Mouse (Mus musculus) liver, embryonic 14.5 days (tissue): ENCODE measurements at regions not wholly inside any gene's neighbourhood (a gene's known extent, or its start where the extent isn't known, plus 50 kb on each side); places are given as distances from the start of the nearest gene placed in this dataset.
A peak's percentile ranks its signal among the peaks of the same experiment; 100 is the strongest.

Experiments used
- ATAC-seq: fragments of 200-750 bp; cut with Nextera tagmentation; 2 replicates; pipeline ENCODE4 v1.8.0; 2017; ENCODE audit warnings: moderate number of reproducible peaks, mild to moderate bottlenecking, moderate library complexity; ENCODE audit not compliant: insufficient read depth
- DNase-seq, 3 experiments: peaks; one replicate each; pipeline ENCODE4 v3.0.0-alpha.2; 2012 to 2013; ENCODE audit warnings: low read depth in 3 of 3, low spot score in 3 of 3
- H3K27ac ChIP-seq: fragments of 300-500 bp; sonication (generic); 2 replicates; pipeline ENCODE4 v1.5.1; 2014; ENCODE audit warnings: moderate library complexity, mild to moderate bottlenecking, control low read depth, inconsistent platforms
- H3K27me3 ChIP-seq: fragments of 300-500 bp; sonication (generic); 2 replicates; pipeline ENCODE4 v1.6.1; 2014; ENCODE audit warnings: mild to moderate bottlenecking, low read length, moderate library complexity; ENCODE audit not compliant: control insufficient read depth, insufficient read depth
- H3K36me3 ChIP-seq: fragments of 300-500 bp; sonication (generic); replicated peaks from 2 replicates; pipeline ENCODE4 v1.6.1; 2014; ENCODE audit warnings: low read depth; ENCODE audit not compliant: control insufficient read depth, insufficient read depth
- H3K4me1 ChIP-seq, 2 experiments: fragments of 200-500 bp in 1 of 2; fragments of 300-500 bp in 1 of 2; sonication (generic) in 1 of 2; replicated peaks; 2 replicates each; pipeline ENCODE4 v1.6.1; 2012 to 2014; ENCODE audit warnings: antibody characterized with exemption in 1 of 2, inconsistent platforms in 1 of 2, low read length in 1 of 2; ENCODE audit not compliant: control insufficient read depth in 2 of 2, insufficient read depth in 2 of 2
- H3K4me2 ChIP-seq: fragments of 300-500 bp; sonication (generic); 2 replicates; pipeline ENCODE4 v1.6.1; 2014; ENCODE audit warnings: low read depth, mild to moderate bottlenecking, control low read depth, moderate library complexity
- H3K4me3 ChIP-seq, 2 experiments: fragments of 200-500 bp in 1 of 2; fragments of 300-500 bp in 1 of 2; sonication (generic) in 1 of 2; 2 replicates each; pipeline ENCODE4 v1.5.1; 2012 to 2014; ENCODE audit warnings: low read depth in 2 of 2, low read length in 2 of 2, mild to moderate bottlenecking in 2 of 2, control low read depth in 1 of 2, inconsistent platforms in 1 of 2, moderate library complexity in 1 of 2; ENCODE audit not compliant: insufficient read depth in 1 of 2
- H3K9ac ChIP-seq: fragments of 300-500 bp; sonication (generic); replicated peaks from 2 replicates; pipeline ENCODE4 v1.6.1; 2014; ENCODE audit warnings: mild to moderate bottlenecking, control low read depth, moderate library complexity
- H3K9me3 ChIP-seq: fragments of 300-500 bp; sonication (generic); 2 replicates; pipeline ENCODE4 v1.6.1; 2016; ENCODE audit warnings: low read length, mixed read lengths; ENCODE audit not compliant: control insufficient read depth
- CTCF ChIP-seq: IDR thresholded peaks from 2 replicates; pipeline ENCODE4 v1.5.1; 2016; ENCODE audit warnings: antibody characterized with exemption, low read depth, control low read depth
- EP300 ChIP-seq: IDR thresholded peaks from 2 replicates; pipeline ENCODE4 v1.6.1; 2016; ENCODE audit warnings: antibody characterized with exemption, low read depth
- WGBS: fragments of 180-500 bp; shearing (Covaris S2); extraction: QIAGEN DNeasy Blood & Tissue Kit; methylation state at CpG from one replicate; pipeline ENCODE4 v1.1.7; 2014; ENCODE audit not compliant: insufficient replicate concordance; 5-methylcytosine and 5-hydroxymethylcytosine counted together

- H3K27ac ChIP-seq: no peak overlapping the region
- DNase-seq: no peak
- 38% methylated on average over 2 of the region's 2 CpGs for WGBS
Measured at GRCm38 (mm10) chr9:117956691-117957090, 83.6 kb upstream of the Azi2 start.

GRCm38 (mm10) chr9:117927466-117927847, 112.8 kb upstream of the Azi2 start:
- Histone ChIP-seq H3K4me1 (peaks cover 0 to 2% of the 10 kb centered on the region in 2 experiments; a peak in 1 of 4 replicates), H3K9me3 (no peaks in the 10 kb centered on the region), H3K27ac (no peak overlapping the region), H3K27me3 (no peaks in the 10 kb centered on the region), H3K4me3 (no peak overlapping the region), H3K36me3 (no peaks in the 10 kb centered on the region), H3K9ac (no peak overlapping the region), H3K4me2 (no peak overlapping the region)
- WGBS: 11% methylated on average over 7 of the region's 7 CpGs
- ATAC-seq: no peak
- DNase-seq: no peak
- TF ChIP-seq EP300 (no peak), CTCF (no peak)

More at GRCm38 (mm10) chr9:117956691-117957090, 83.6 kb upstream of the Azi2 start:
- no peak for ATAC-seq
- H3K4me3 ChIP-seq: no peak overlapping the region
- no peaks in the 10 kb centered on the region for H3K4me1 ChIP-seq
- H3K9ac ChIP-seq: no peak overlapping the region
- H3K4me2 ChIP-seq: no peak overlapping the region
- no peaks in the 10 kb centered on the region for H3K9me3 ChIP-seq
- H3K36me3 ChIP-seq: no peaks in the 10 kb centered on the region
- H3K27me3 ChIP-seq: no peaks in the 10 kb centered on the region
- TF ChIP-seq EP300 (no peak), CTCF (no peak)

GRCm38 (mm10) chr9:117926700-117927465, 113.4 kb upstream of the Azi2 start:
- DNase-seq (no peak), ATAC-seq (0 out of 2 replicates have a peak, but pooled peaks have one; percentile 45)
- no peaks in the 10 kb centered on the region for H3K27me3 ChIP-seq
- no peak overlapping the region for H3K4me2 ChIP-seq
- no peaks in the 10 kb centered on the region for H3K9me3 ChIP-seq
- no peak overlapping the region for H3K9ac ChIP-seq
- no peak overlapping the region for H3K27ac ChIP-seq
- peaks cover 0 to 2% of the 10 kb centered on the region in 2 experiments; a peak in 1 of 4 replicates for H3K4me1 ChIP-seq
- TF ChIP-seq CTCF: no peak
- TF ChIP-seq EP300: no peak
- no peak overlapping the region for H3K4me3 ChIP-seq
- 8% methylated on average over 5 of the region's 5 CpGs for WGBS
- H3K36me3 ChIP-seq: no peaks in the 10 kb centered on the region

- WGBS: under 1% methylated on average over 4 of the region's 4 CpGs
- Histone ChIP-seq H3K4me3 (no peak overlapping the region), H3K4me1 (peaks cover 0 to 2% of the 10 kb centered on the region in 2 experiments; a peak in 1 of 4 replicates), H3K27ac (no peak overlapping the region), H3K27me3 (no peaks in the 10 kb centered on the region), H3K4me2 (no peak overlapping the region), H3K36me3 (no peaks in the 10 kb centered on the region), H3K9ac (no peak overlapping the region), H3K9me3 (no peaks in the 10 kb centered on the region)
- DNase-seq (no peak), ATAC-seq (peak; percentile 47)
- TF ChIP-seq EP300 (no peak), CTCF (no peak)
Measured at GRCm38 (mm10) chr9:117922992-117923391, 117.3 kb upstream of the Azi2 start.

DNA sequence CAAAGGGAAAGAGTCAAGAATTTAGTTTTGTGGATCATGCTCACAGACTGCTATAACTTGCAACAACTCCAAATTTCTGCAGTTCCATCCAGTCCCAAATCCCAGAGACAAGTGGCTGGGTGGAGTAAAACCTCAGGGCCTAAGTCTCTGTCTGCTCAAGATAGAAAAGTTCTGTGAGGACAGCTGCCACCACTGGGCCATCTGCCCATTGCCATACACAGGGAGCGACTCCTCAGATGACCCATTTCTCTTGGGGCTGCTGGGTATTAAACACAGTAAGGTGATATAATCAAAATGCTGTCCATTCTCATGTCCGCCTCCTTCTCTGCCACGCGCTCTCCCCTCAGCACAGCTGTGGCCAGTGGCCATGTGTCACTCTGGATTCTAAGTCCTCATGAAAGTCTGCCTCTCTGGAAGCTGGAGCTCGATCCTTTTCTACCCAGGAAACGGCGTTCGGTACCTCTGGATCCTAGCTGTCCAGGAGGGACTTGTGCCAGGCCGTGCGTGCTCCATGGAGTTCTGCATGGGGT, 132.3 kb upstream of the Azi2 start:
- no peaks in the 10 kb centered on the region for H3K9me3 ChIP-seq
- H3K4me3 ChIP-seq: no peak overlapping the region
- H3K4me2 ChIP-seq: no peak overlapping the region
- no peaks in the 10 kb centered on the region for H3K27me3 ChIP-seq
- DNase-seq: no peak
- WGBS: 80% methylated on average over 10 of the region's 10 CpGs
- TF ChIP-seq EP300: no peak
- TF ChIP-seq CTCF: no peak
- no peak overlapping the region for H3K27ac ChIP-seq
- no peaks in the 10 kb centered on the region for H3K4me1 ChIP-seq
- no peak overlapping the region for H3K9ac ChIP-seq
- H3K36me3 ChIP-seq: no peaks in the 10 kb centered on the region
- no peak for ATAC-seq
